Mouse (Mus musculus): ENCODE data around the gene Iars2.
A peak's percentile ranks its signal among the peaks of the same experiment; 100 is the strongest.

Iars2 gene

GRCm38 (mm10) chr1:185328721-185329610 is at the start of gene Iars2:
Gene Iars2 (minus strand): TSS chr1:185329396.
- DNase-seq (ENCODE audit: low read depth, low spot score), result peak; percentile 95

- DNase-seq (ENCODE audit: low read depth, low spot score), result no peak
Observed at GRCm38 (mm10) chr1:185377429-185377828, 48.2 kb upstream of the Iars2 start.

GRCm38 (mm10) chr1:185376390-185376789 is 47.2 kb upstream of the Iars2 start:
- DNase-seq (ENCODE audit: low read depth, low spot score), result no peak

GRCm38 (mm10) chr1:185369979-185370378 is 40.8 kb upstream of the Iars2 start:
- DNase-seq (ENCODE audit: low read depth, low spot score), result no peak

GRCm38 (mm10) chr1:185367383-185367782 is 38.2 kb upstream of the Iars2 start:
- DNase-seq (ENCODE audit: low read depth, low spot score), result no peak

- no peak for DNase-seq (ENCODE audit: low read depth, low spot score)
Observed at GRCm38 (mm10) chr1:185364183-185364540, 35.0 kb upstream of the Iars2 start.

- peak; percentile 81 for DNase-seq (ENCODE audit: low read depth, low spot score)
Observed at GRCm38 (mm10) chr1:185363526-185364182, 34.5 kb upstream of the Iars2 start.

GRCm38 (mm10) chr1:185362677-185363520 is 33.7 kb upstream of the Iars2 start, which contains the start of gene Eprs:
Gene Eprs (plus strand): TSS chr1:185363044.
- DNase-seq (ENCODE audit: low read depth, low spot score), result peak; percentile 99

- no peak for DNase-seq (ENCODE audit: low read depth, low spot score)
Observed at GRCm38 (mm10) chr1:185358211-185358610, 29.0 kb upstream of the Iars2 start.

GRCm38 (mm10) chr1:185356246-185356645 is 27.1 kb upstream of the Iars2 start:
- DNase-seq (ENCODE audit: low read depth, low spot score), result no peak

- DNase-seq (ENCODE audit: low read depth, low spot score), result no peak
Observed at GRCm38 (mm10) chr1:185354731-185355130, 25.5 kb upstream of the Iars2 start.

GRCm38 (mm10) chr1:185353351-185353750 is 24.2 kb upstream of the Iars2 start:
- DNase-seq (ENCODE audit: low read depth, low spot score), result no peak

- DNase-seq (ENCODE audit: low read depth, low spot score), result peak; percentile 44
Observed at GRCm38 (mm10) chr1:185352151-185352550, 23.0 kb upstream of the Iars2 start.

GRCm38 (mm10) chr1:185350611-185351010 is 21.4 kb upstream of the Iars2 start:
- DNase-seq (ENCODE audit: low read depth, low spot score), result no peak

GRCm38 (mm10) chr1:185349741-185350140 is 20.5 kb upstream of the Iars2 start:
- DNase-seq (ENCODE audit: low read depth, low spot score), result no peak

GRCm38 (mm10) chr1:185346188-185346587 is 17.0 kb upstream of the Iars2 start:
- DNase-seq (ENCODE audit: low read depth, low spot score), result peak; percentile 72

GRCm38 (mm10) chr1:185343422-185343821 is 14.2 kb upstream of the Iars2 start:
- no peak for DNase-seq (ENCODE audit: low read depth, low spot score)

GRCm38 (mm10) chr1:185342441-185342840 is 13.2 kb upstream of the Iars2 start:
- no peak for DNase-seq (ENCODE audit: low read depth, low spot score)

GRCm38 (mm10) chr1:185336535-185336934 is 7.3 kb upstream of the Iars2 start:
- DNase-seq (ENCODE audit: low read depth, low spot score), result peak; percentile 74

GRCm38 (mm10) chr1:185335231-185335765 is 6.1 kb upstream of the Iars2 start:
- peak; percentile 50 for DNase-seq (ENCODE audit: low read depth, low spot score)

GRCm38 (mm10) chr1:185334136-185334535 is 4.9 kb upstream of the Iars2 start:
- no peak for DNase-seq (ENCODE audit: low read depth, low spot score)

GRCm38 (mm10) chr1:185333651-185334050 is 4.5 kb upstream of the Iars2 start:
- DNase-seq (ENCODE audit: low read depth, low spot score), result no peak
